Mouse (Mus musculus) MEL (cell line): Measurements from ENCODE around the gene Crk. TPM values are rescaled to one million over a fixed set of nuclear protein-coding genes. Genes with fewer than 3 reads are reported as not detected.
A peak's percentile ranks its signal among the peaks of the same experiment; 100 is the strongest.

Experiments
- DNase-seq: peaks from one replicate; pipeline ENCODE4 v3.0.0; 2011; ENCODE audit warnings: low read depth, low spot score
- H3K27ac ChIP-seq: 2 replicates; pipeline ENCODE4 v1.5.1; 2012; ENCODE audit warnings: low read depth, mild to moderate bottlenecking, control low read depth, low read length, moderate library complexity; ENCODE audit not compliant: control insufficient read depth
- H3K27me3 ChIP-seq, 2 experiments: fragments of 150-350 bp in 1 of 2; sonication (generic) in 1 of 2; 2 replicates each; pipeline ENCODE4 v1.6.1; 2012; ENCODE audit warnings: low read length in 2 of 2, mild to moderate bottlenecking in 2 of 2, improper control_type of control experiment in 1 of 2, moderate library complexity in 1 of 2; ENCODE audit not compliant: insufficient read depth in 2 of 2, control insufficient read depth in 1 of 2
- H3K36me3 ChIP-seq, 2 experiments: 2 replicates each; pipeline ENCODE4 v1.6.1; 2012 to 2014; ENCODE audit warnings: low read length in 2 of 2, improper control_type of control experiment in 1 of 2, inconsistent platforms in 1 of 2, mild to moderate bottlenecking in 1 of 2; ENCODE audit not compliant: insufficient read depth in 2 of 2, control insufficient read depth in 1 of 2
- H3K4me1 ChIP-seq, 2 experiments: fragments of 150-350 bp in 1 of 2; sonication (generic) in 1 of 2; 2 replicates each; pipeline ENCODE4 v1.6.1; 2012; ENCODE audit warnings: low read length in 2 of 2, improper control_type of control experiment in 1 of 2, mild to moderate bottlenecking in 1 of 2; ENCODE audit not compliant: insufficient read depth in 2 of 2, control insufficient read depth in 1 of 2
- H3K4me3 ChIP-seq, 2 experiments: fragments of 150-350 bp in 1 of 2; sonication (generic) in 1 of 2; 2 replicates each; pipeline ENCODE4 v1.5.1; 2012; ENCODE audit warnings: low read depth in 2 of 2, low read length in 2 of 2, mild to moderate bottlenecking in 2 of 2, moderate library complexity in 2 of 2, control low read depth in 1 of 2, improper control_type of control experiment in 1 of 2; ENCODE audit not compliant: control insufficient read depth in 1 of 2, insufficient read depth in 1 of 2
- H3K79me2 ChIP-seq: 2 replicates; pipeline ENCODE4 v1.6.1; 2012; ENCODE audit warnings: mild to moderate bottlenecking, low read length, moderate library complexity; ENCODE audit not compliant: control insufficient read depth, poor library complexity, insufficient read depth
- H3K9ac ChIP-seq: 2 replicates; pipeline ENCODE4 v1.6.1; 2012; ENCODE audit warnings: low read depth, mild to moderate bottlenecking, control low read depth, low read length, moderate library complexity; ENCODE audit not compliant: control insufficient read depth, poor library complexity, severe bottlenecking
- H3K9me3 ChIP-seq: fragments of 150-350 bp; sonication (generic); replicated peaks from 2 replicates; pipeline ENCODE4 v1.6.1; 2012; ENCODE audit warnings: mild to moderate bottlenecking, low read length, improper control_type of control experiment, moderate library complexity; ENCODE audit not compliant: insufficient read depth
- CTCF ChIP-seq, 3 experiments: IDR thresholded peaks in 2 of 3; conservative IDR thresholded peaks in 1 of 3; 2 replicates each; pipeline ENCODE4 v1.5.1; 2011 to 2012; ENCODE audit warnings: low read length in 3 of 3, low read depth in 2 of 3, mild to moderate bottlenecking in 2 of 3, improper control_type of control experiment in 1 of 3, inconsistent platforms in 1 of 3, mixed read lengths in 1 of 3, moderate library complexity in 1 of 3; ENCODE audit not compliant: control insufficient read depth in 1 of 3, insufficient read depth in 1 of 3, poor library complexity in 1 of 3, severe bottlenecking in 1 of 3
- ELF1 ChIP-seq: IDR thresholded peaks from 2 replicates; pipeline ENCODE4 v1.6.1; 2014; ENCODE audit warnings: low read depth, mild to moderate bottlenecking, inconsistent platforms, low read length, improper control_type of control experiment, moderate library complexity
- ETS1 ChIP-seq: IDR thresholded peaks from 2 replicates; pipeline ENCODE4 v1.6.1; 2012; ENCODE audit warnings: low read depth, mild to moderate bottlenecking, inconsistent platforms, low read length, improper control_type of control experiment, moderate library complexity
- JUND ChIP-seq: IDR thresholded peaks from 2 replicates; pipeline ENCODE4 v1.6.1; 2011; ENCODE audit warnings: low read depth, mild to moderate bottlenecking, improper control_type of control experiment, low read length
- MAX ChIP-seq: IDR thresholded peaks from 2 replicates; pipeline ENCODE4 v1.6.1; 2011; ENCODE audit warnings: low read length, improper control_type of control experiment
- MXI1 ChIP-seq: IDR thresholded peaks from 2 replicates; pipeline ENCODE4 v1.6.1; 2011; ENCODE audit warnings: mild to moderate bottlenecking, low read depth, low read length, improper control_type of control experiment
- MYC ChIP-seq: IDR thresholded peaks from 2 replicates; pipeline ENCODE4 v1.6.1; 2011; ENCODE audit warnings: low read depth, mild to moderate bottlenecking, low read length, improper control_type of control experiment, moderate library complexity
- NELFE ChIP-seq: IDR thresholded peaks from 2 replicates; pipeline ENCODE4 v1.6.1; 2011; ENCODE audit warnings: low read depth, low read length, improper control_type of control experiment
- NRF1 ChIP-seq: IDR thresholded peaks from 2 replicates; pipeline ENCODE4 v1.6.1; 2014; ENCODE audit warnings: low read depth, mild to moderate bottlenecking, inconsistent platforms, low read length, improper control_type of control experiment, moderate library complexity; ENCODE audit not compliant: poor library complexity, insufficient read depth, severe bottlenecking
- POLR2A ChIP-seq, 2 experiments: IDR thresholded peaks; 2 replicates each; pipeline ENCODE4 v1.6.1; 2011 to 2012; ENCODE audit warnings: low read length in 2 of 2, mild to moderate bottlenecking in 2 of 2, control low read depth in 1 of 2, improper control_type of control experiment in 1 of 2, low read depth in 1 of 2, moderate library complexity in 1 of 2; ENCODE audit not compliant: control insufficient read depth in 1 of 2, insufficient read depth in 1 of 2, poor library complexity in 1 of 2
- RAD21 ChIP-seq: IDR thresholded peaks from 2 replicates; pipeline ENCODE4 v1.6.1; 2011; ENCODE audit warnings: mild to moderate bottlenecking, low read depth, low read length, improper control_type of control experiment
- TCF12 ChIP-seq: IDR thresholded peaks from 2 replicates; pipeline ENCODE4 v1.6.1; 2014; ENCODE audit warnings: low read depth, mild to moderate bottlenecking, inconsistent platforms, low read length, improper control_type of control experiment, moderate library complexity
- ZMIZ1 ChIP-seq: IDR thresholded peaks from 2 replicates; pipeline ENCODE4 v1.6.1; 2012; ENCODE audit warnings: low read depth, mild to moderate bottlenecking, inconsistent platforms, low read length, improper control_type of control experiment, moderate library complexity
- ZNF384 ChIP-seq: IDR thresholded peaks from 2 replicates; pipeline ENCODE4 v1.6.1; 2012; ENCODE audit warnings: low read depth, mild to moderate bottlenecking, inconsistent platforms, low read length, improper control_type of control experiment
- polyA plus RNA-seq, 2 experiments: library from polyadenylated mRNA; stranded (reverse) in 1 of 2; unstranded in 1 of 2; fragments of >175 nt in 1 of 2; fragments of >200 nt in 1 of 2; gene quantifications; 2 replicates each; pipeline versions ENCODE4 v1.2.1 to v1.2.4; 2012; ENCODE audit warnings: low replicate concordance in 2 of 2, low read depth in 1 of 2; ENCODE audit not compliant: insufficient read length in 2 of 2, insufficient read depth in 1 of 2, missing spikeins in 1 of 2
- total RNA-seq: library from RNA; depleted of rRNA; stranded (reverse); fragments of 300-350 nt; gene quantifications from 2 replicates; pipeline ENCODE4 v1.2.3, GENCODE M21; 2012

Crk gene
- total and polyA plus RNA-seq, 3 experiments, result 33.8 to 68.0 (median 66.2) TPM

DNA sequence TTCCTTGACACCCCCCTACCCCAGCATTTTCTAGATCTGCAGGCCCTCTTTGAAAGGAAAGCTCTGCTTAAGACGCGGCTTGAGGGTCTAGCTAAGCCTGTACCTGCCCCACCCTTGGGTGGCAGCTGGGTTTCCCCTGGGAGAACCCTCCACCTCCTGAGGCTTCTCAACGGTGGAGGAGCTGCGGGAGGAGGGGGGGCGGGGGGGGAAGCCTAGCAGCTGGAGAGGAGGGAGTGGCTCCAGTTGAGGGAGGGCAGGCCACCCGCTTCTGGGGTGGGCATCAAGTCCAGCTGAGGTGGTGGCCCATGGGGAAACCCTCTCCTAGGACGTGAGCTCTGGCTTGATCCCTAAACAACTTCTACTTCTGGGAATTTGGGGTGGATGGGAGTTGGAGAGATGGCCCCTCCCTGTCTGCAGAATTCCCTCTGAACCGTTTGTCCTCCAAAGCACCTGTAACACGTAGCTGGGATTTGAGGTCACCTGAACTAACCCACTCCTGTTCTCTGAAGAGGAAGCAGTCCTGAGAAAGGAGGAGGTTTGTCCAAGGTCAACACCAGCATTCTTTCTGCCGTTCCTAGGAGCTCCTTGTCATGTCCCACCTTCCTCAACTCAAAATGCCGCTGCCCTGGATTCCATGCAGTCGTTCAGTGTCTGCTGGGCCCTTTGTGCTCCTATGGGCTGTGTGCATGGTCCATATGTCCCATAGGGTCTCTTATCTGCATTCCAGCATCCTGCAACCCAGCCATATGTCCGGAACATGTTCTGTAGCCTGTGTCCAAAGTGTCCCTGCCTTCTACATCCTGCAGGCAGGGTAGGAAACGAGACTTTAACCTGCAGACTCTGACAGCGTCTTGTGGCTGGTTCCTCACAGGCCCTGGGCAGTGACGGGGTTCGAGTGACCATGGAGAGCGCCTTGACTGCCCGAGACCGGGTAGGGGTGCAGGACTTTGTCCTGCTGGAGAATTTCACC is 22.2 kb upstream of the Crk start:
- Histone ChIP-seq H3K27ac (no peak overlapping the region), H3K4me1 (peaks cover 4 to 16% of the 10 kb centered on the region in 2 experiments), H3K4me3 (peak overlapping the region; percentile 62 to 81), H3K27me3 (no peaks in the 10 kb centered on the region), H3K9ac (peak overlapping the region; percentile 81), H3K79me2 (peaks cover 13% of the 10 kb centered on the region), H3K36me3 (peaks cover 2 to 3% of the 10 kb centered on the region in 2 experiments)
- no peak for DNase-seq
- TF ChIP-seq MAX (no peak), ETS1 (no peak), MYC (no peak), NELFE (no peak), NRF1 (no peak), JUND (no peak)
- TF ChIP-seq, all 39 proteins: peak for 0
- no peaks in the 10 kb centered on the region for H3K9me3 ChIP-seq

DNA sequence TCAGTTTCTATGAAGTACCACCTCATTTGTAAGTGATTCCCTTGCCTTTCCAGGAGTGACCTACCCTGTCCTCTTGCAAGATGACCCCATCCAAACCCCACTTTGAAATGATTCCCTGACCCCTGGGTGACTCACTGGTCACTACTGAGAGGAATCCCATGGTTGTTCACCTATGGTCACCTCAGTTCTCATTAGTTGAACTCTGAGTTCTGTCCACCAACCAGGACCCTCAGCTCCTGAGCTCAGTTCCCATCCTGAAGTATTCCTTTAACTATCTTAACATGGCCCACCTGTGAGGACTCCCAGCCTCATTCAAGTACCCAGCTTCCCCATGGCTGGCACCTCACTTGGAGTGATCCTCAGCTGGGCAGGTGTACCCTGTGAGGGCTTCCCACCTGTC is 21.2 kb upstream of the Crk start:
- Histone ChIP-seq H3K9me3 (no peaks in the 10 kb centered on the region), H3K4me3 (no peak overlapping the region), H3K27ac (no peak overlapping the region), H3K79me2 (peaks cover 7% of the 10 kb centered on the region), H3K27me3 (no peaks in the 10 kb centered on the region), H3K9ac (no peak overlapping the region), H3K4me1 (peaks cover 4 to 11% of the 10 kb centered on the region in 2 experiments), H3K36me3 (peaks cover 0 to 3% of the 10 kb centered on the region in 2 experiments)
- no peak for DNase-seq
- TF ChIP-seq ELF1, result no peak
- TF ChIP-seq POLR2A (IDR thresholded peaks at IDR 0.05; ENCODE audit: control insufficient read depth in 1 of 2, insufficient read depth in 1 of 2, low read depth in 1 of 2, low read length in 2 of 2, poor library complexity in 1 of 2), result no peak
- no peak for TF ChIP-seq CTCF (IDR thresholded peaks at IDR 0.05 in 2 of 3, conservative IDR thresholded peaks at IDR 0.05 in 1 of 3; ENCODE audit: control insufficient read depth in 1 of 3, insufficient read depth in 1 of 3, low read depth in 2 of 3, low read length in 3 of 3, poor library complexity in 1 of 3, severe bottlenecking in 1 of 3)
- no peak for TF ChIP-seq TCF12
- no peak for TF ChIP-seq RAD21
- TF ChIP-seq ZMIZ1, result no peak
- no peak for TF ChIP-seq ZNF384
- TF ChIP-seq MXI1, result no peak
